Mouse (Mus musculus): Measurements from ENCODE around the gene Crtc3. TPM values are rescaled to one million over a fixed set of nuclear protein-coding genes. Genes with fewer than 3 reads are reported as not detected.

Gene Crtc3
- total RNA-seq, 2 experiments from 2014 or later, result 15.5 to 24.9 TPM

GRCm38 (mm10) chr7:80642976-80643666 lies 45.6 kb downstream of the Crtc3 start:
- no peak for DNase-seq (ENCODE audit: extremely low spot score in 1 of 2, low spot score in 1 of 2)

GRCm38 (mm10) chr7:80642552-80642951 lies 46.1 kb downstream of the Crtc3 start:
- no peak for DNase-seq (ENCODE audit: extremely low spot score in 1 of 2, low spot score in 1 of 2)

GRCm38 (mm10) chr7:80641899-80642298 lies 46.8 kb downstream of the Crtc3 start:
- no peak for DNase-seq (ENCODE audit: extremely low spot score in 1 of 2, low spot score in 1 of 2)

- DNase-seq (ENCODE audit: extremely low spot score in 1 of 2, low spot score in 1 of 2), result no peak
These were observed 47.2 kb downstream of the Crtc3 start for GRCm38 (mm10) chr7:80641497-80641896.

GRCm38 (mm10) chr7:80639981-80640380 lies 48.7 kb downstream of the Crtc3 start:
- DNase-seq (ENCODE audit: extremely low spot score in 1 of 2, low spot score in 1 of 2), result no peak

GRCm38 (mm10) chr7:80638460-80638859 lies 50.2 kb downstream of the Crtc3 start:
- no peak for DNase-seq (ENCODE audit: extremely low spot score in 1 of 2, low spot score in 1 of 2)

GRCm38 (mm10) chr7:80636953-80637800 lies 51.5 kb downstream of the Crtc3 start:
- DNase-seq (ENCODE audit: extremely low spot score in 1 of 2, low spot score in 1 of 2), result no peak

GRCm38 (mm10) chr7:80636288-80636952 lies 52.3 kb downstream of the Crtc3 start:
- no peak for DNase-seq (ENCODE audit: extremely low spot score in 1 of 2, low spot score in 1 of 2)

- no peak for DNase-seq (ENCODE audit: extremely low spot score in 1 of 2, low spot score in 1 of 2)
These were observed 52.8 kb downstream of the Crtc3 start for GRCm38 (mm10) chr7:80635866-80636265.

GRCm38 (mm10) chr7:80634741-80635140 lies 53.9 kb downstream of the Crtc3 start:
- DNase-seq (ENCODE audit: extremely low spot score in 1 of 2, low spot score in 1 of 2), result no peak

GRCm38 (mm10) chr7:80633635-80634034 lies 55.0 kb downstream of the Crtc3 start:
- DNase-seq (ENCODE audit: extremely low spot score in 1 of 2, low spot score in 1 of 2), result no peak

GRCm38 (mm10) chr7:80631993-80632392 lies 56.7 kb downstream of the Crtc3 start:
- no peak for DNase-seq (ENCODE audit: extremely low spot score in 1 of 2, low spot score in 1 of 2)

GRCm38 (mm10) chr7:80631405-80631804 lies 57.3 kb downstream of the Crtc3 start:
- DNase-seq (ENCODE audit: extremely low spot score in 1 of 2, low spot score in 1 of 2), result no peak

GRCm38 (mm10) chr7:80629369-80629768 lies 59.3 kb downstream of the Crtc3 start:
- no peak for DNase-seq (ENCODE audit: extremely low spot score in 1 of 2, low spot score in 1 of 2)

- no peak for DNase-seq (ENCODE audit: extremely low spot score in 1 of 2, low spot score in 1 of 2)
These were observed 59.9 kb downstream of the Crtc3 start for GRCm38 (mm10) chr7:80628708-80629183.

- no peak for DNase-seq (ENCODE audit: extremely low spot score in 1 of 2, low spot score in 1 of 2)
These were observed 61.7 kb downstream of the Crtc3 start for GRCm38 (mm10) chr7:80626943-80627342.

GRCm38 (mm10) chr7:80625841-80626240 lies 62.8 kb downstream of the Crtc3 start:
- DNase-seq (ENCODE audit: extremely low spot score in 1 of 2, low spot score in 1 of 2), result no peak

GRCm38 (mm10) chr7:80623276-80623675 lies 65.4 kb downstream of the Crtc3 start:
- DNase-seq (ENCODE audit: extremely low spot score in 1 of 2, low spot score in 1 of 2), result no peak

- DNase-seq (ENCODE audit: extremely low spot score in 1 of 2, low spot score in 1 of 2), result no peak
These were observed 72.6 kb downstream of the Crtc3 start for GRCm38 (mm10) chr7:80616096-80616495.

GRCm38 (mm10) chr7:80614042-80614441 lies 74.6 kb downstream of the Crtc3 start:
- no peak for DNase-seq (ENCODE audit: extremely low spot score in 1 of 2, low spot score in 1 of 2)

GRCm38 (mm10) chr7:80612191-80612787 lies 76.4 kb downstream of the Crtc3 start:
- DNase-seq (ENCODE audit: extremely low spot score in 1 of 2, low spot score in 1 of 2), result no peak
